Mouse (Mus musculus) liver, embryonic 14.5 days (tissue): ENCODE measurements at regions not wholly inside any gene's neighbourhood (a gene's known extent, or its start where the extent isn't known, plus 50 kb on each side); places are given as distances from the start of the nearest gene placed in this dataset.

Experiments used
- CTCF ChIP-seq: IDR thresholded peaks from 2 replicates; pipeline ENCODE4 v1.5.1; 2016; ENCODE audit warnings: antibody characterized with exemption, low read depth, control low read depth
- EP300 ChIP-seq: IDR thresholded peaks from 2 replicates; pipeline ENCODE4 v1.6.1; 2016; ENCODE audit warnings: antibody characterized with exemption, low read depth

- TF ChIP-seq CTCF (no peak), EP300 (no peak)
Observed at GRCm38 (mm10) chr3:148496672-148497071, 493.7 kb downstream of the Adgrl2 start.
